Mouse (Mus musculus) liver, embryonic 14.5 days (tissue): ENCODE measurements around the gene Cfap126. TPM values are rescaled to one million over a fixed set of nuclear protein-coding genes. Genes with fewer than 3 reads are reported as not detected.
A peak's percentile ranks its signal among the peaks of the same experiment; 100 is the strongest.

Experiments used
- ATAC-seq: fragments of 200-750 bp; cut with Nextera tagmentation; 2 replicates; pipeline ENCODE4 v1.8.0; 2017; ENCODE audit warnings: moderate number of reproducible peaks, mild to moderate bottlenecking, moderate library complexity; ENCODE audit not compliant: insufficient read depth
- DNase-seq, 3 experiments: peaks; one replicate each; pipeline ENCODE4 v3.0.0-alpha.2; 2012 to 2013; ENCODE audit warnings: low read depth in 3 of 3, low spot score in 3 of 3
- H3K27ac ChIP-seq: fragments of 300-500 bp; sonication (generic); 2 replicates; pipeline ENCODE4 v1.5.1; 2014; ENCODE audit warnings: moderate library complexity, mild to moderate bottlenecking, control low read depth, inconsistent platforms
- H3K27me3 ChIP-seq: fragments of 300-500 bp; sonication (generic); 2 replicates; pipeline ENCODE4 v1.6.1; 2014; ENCODE audit warnings: mild to moderate bottlenecking, low read length, moderate library complexity; ENCODE audit not compliant: control insufficient read depth, insufficient read depth
- H3K36me3 ChIP-seq: fragments of 300-500 bp; sonication (generic); replicated peaks from 2 replicates; pipeline ENCODE4 v1.6.1; 2014; ENCODE audit warnings: low read depth; ENCODE audit not compliant: control insufficient read depth, insufficient read depth
- H3K4me1 ChIP-seq, 2 experiments: fragments of 200-500 bp in 1 of 2; fragments of 300-500 bp in 1 of 2; sonication (generic) in 1 of 2; replicated peaks; 2 replicates each; pipeline ENCODE4 v1.6.1; 2012 to 2014; ENCODE audit warnings: antibody characterized with exemption in 1 of 2, inconsistent platforms in 1 of 2, low read length in 1 of 2; ENCODE audit not compliant: control insufficient read depth in 2 of 2, insufficient read depth in 2 of 2
- H3K4me2 ChIP-seq: fragments of 300-500 bp; sonication (generic); 2 replicates; pipeline ENCODE4 v1.6.1; 2014; ENCODE audit warnings: low read depth, mild to moderate bottlenecking, control low read depth, moderate library complexity
- H3K4me3 ChIP-seq, 2 experiments: fragments of 200-500 bp in 1 of 2; fragments of 300-500 bp in 1 of 2; sonication (generic) in 1 of 2; 2 replicates each; pipeline ENCODE4 v1.5.1; 2012 to 2014; ENCODE audit warnings: low read depth in 2 of 2, low read length in 2 of 2, mild to moderate bottlenecking in 2 of 2, control low read depth in 1 of 2, inconsistent platforms in 1 of 2, moderate library complexity in 1 of 2; ENCODE audit not compliant: insufficient read depth in 1 of 2
- H3K9ac ChIP-seq: fragments of 300-500 bp; sonication (generic); replicated peaks from 2 replicates; pipeline ENCODE4 v1.6.1; 2014; ENCODE audit warnings: mild to moderate bottlenecking, control low read depth, moderate library complexity
- H3K9me3 ChIP-seq: fragments of 300-500 bp; sonication (generic); 2 replicates; pipeline ENCODE4 v1.6.1; 2016; ENCODE audit warnings: low read length, mixed read lengths; ENCODE audit not compliant: control insufficient read depth
- CTCF ChIP-seq: IDR thresholded peaks from 2 replicates; pipeline ENCODE4 v1.5.1; 2016; ENCODE audit warnings: antibody characterized with exemption, low read depth, control low read depth
- EP300 ChIP-seq: IDR thresholded peaks from 2 replicates; pipeline ENCODE4 v1.6.1; 2016; ENCODE audit warnings: antibody characterized with exemption, low read depth
- WGBS: fragments of 180-500 bp; shearing (Covaris S2); extraction: QIAGEN DNeasy Blood & Tissue Kit; methylation state at CpG from one replicate; pipeline ENCODE4 v1.1.7; 2014; ENCODE audit not compliant: insufficient replicate concordance; 5-methylcytosine and 5-hydroxymethylcytosine counted together
- polyA plus RNA-seq, 2 experiments: library from polyadenylated mRNA; depleted of rRNA in 1 of 2; stranded (reverse) in 1 of 2; unstranded in 1 of 2; fragments of >200 nt; fragmentation: Nextera tagmentation in 1 of 2; extraction: Ambion mirVana in 1 of 2; gene quantifications; 2 replicates each; pipeline versions ENCODE4 v1.2.1 to v1.2.3; 2012 to 2014

The Cfap126 gene
- polyA plus RNA-seq, 2 experiments = 1.8 to 1.9 TPM

- WGBS = under 1% methylated on average over 38 of the region's 38 CpGs
Observed at GRCm38 (mm10) chr1:171111020-171111780, 2.5 kb upstream of the Cfap126 start.

GRCm38 (mm10) chr1:171111781-171112575 is 1.7 kb upstream of the Cfap126 start:
- TF ChIP-seq EP300 = no peak
- no peak for TF ChIP-seq CTCF
- Histone ChIP-seq H3K27me3 (no peaks in the 10 kb centered on the region), H3K4me3 (peak overlapping the region; percentile 67 to 85), H3K36me3 (no peaks in the 10 kb centered on the region), H3K4me2 (peak overlapping the region; percentile 97), H3K9ac (peak overlapping the region; percentile 80), H3K27ac (peak overlapping the region; percentile 82), H3K9me3 (no peaks in the 10 kb centered on the region), H3K4me1 (peaks cover 27 to 30% of the 10 kb centered on the region in 2 experiments)
- peak; percentile 12 for ATAC-seq
- peak in 1 of 3 experiments; percentile 35 for DNase-seq
- WGBS = 5% methylated on average over 15 of the region's 15 CpGs

More at GRCm38 (mm10) chr1:171111020-171111780, 2.5 kb upstream of the Cfap126 start:
- Histone ChIP-seq H3K36me3 (no peaks in the 10 kb centered on the region), H3K9me3 (no peaks in the 10 kb centered on the region), H3K4me3 (peak overlapping the region; percentile 67 to 85), H3K27ac (peak overlapping the region; percentile 82), H3K27me3 (no peaks in the 10 kb centered on the region), H3K4me2 (peak overlapping the region; percentile 97), H3K4me1 (peaks cover 22 to 26% of the 10 kb centered on the region in 2 experiments), H3K9ac (peak overlapping the region; percentile 80)
- DNase-seq (peak; percentile 86 to 91 (median 88)), ATAC-seq (peak; percentile 87)
- TF ChIP-seq EP300 (peak; percentile 13; the same call in 1 of the 2 replicates), CTCF (peak; percentile 99)

- Histone ChIP-seq H3K36me3 (no peaks in the 10 kb centered on the region), H3K4me3 (no peak overlapping the region), H3K27me3 (no peaks in the 10 kb centered on the region), H3K27ac (no peak overlapping the region), H3K9ac (no peak overlapping the region), H3K9me3 (no peaks in the 10 kb centered on the region), H3K4me1 (peaks cover 27 to 30% of the 10 kb centered on the region in 2 experiments), H3K4me2 (peak overlapping the region; percentile 97)
- TF ChIP-seq CTCF (no peak), EP300 (no peak)
- no peak for DNase-seq
- 64% methylated on average over 4 of the region's 4 CpGs for WGBS
- ATAC-seq = no peak
Observed at GRCm38 (mm10) chr1:171112986-171113385, 732 bp upstream of the Cfap126 start.

- WGBS = 23% methylated on average over 4 of the region's 4 CpGs
- TF ChIP-seq EP300 (peak; percentile 56; the same call in 1 of the 2 replicates), CTCF (no peak)
- H3K36me3 ChIP-seq = no peaks in the 10 kb centered on the region
- no peaks in the 10 kb centered on the region for H3K27me3 ChIP-seq
- H3K27ac ChIP-seq = peak overlapping the region; percentile 31; the same call in 1 of the 2 replicates
- no peak overlapping the region for H3K4me3 ChIP-seq
- peak overlapping the region; percentile 3 for H3K9ac ChIP-seq
- DNase-seq = peak in 1 of 3 experiments; percentile 42
- no peaks in the 10 kb centered on the region for H3K9me3 ChIP-seq
- H3K4me2 ChIP-seq = peak overlapping the region; percentile 41
- no peak for ATAC-seq
- peaks cover 20 to 27% of the 10 kb centered on the region in 2 experiments for H3K4me1 ChIP-seq
Observed at GRCm38 (mm10) chr1:171116280-171116679, 2.6 kb downstream of the Cfap126 start.

GRCm38 (mm10) chr1:171118269-171118684 is 4.6 kb downstream of the Cfap126 start:
- DNase-seq = peak; percentile 68 to 77 (median 76)
- Histone ChIP-seq H3K36me3 (no peaks in the 10 kb centered on the region), H3K9ac (no peak overlapping the region), H3K27ac (no peak overlapping the region), H3K9me3 (no peaks in the 10 kb centered on the region), H3K27me3 (no peaks in the 10 kb centered on the region), H3K4me1 (peaks cover 24 to 29% of the 10 kb centered on the region in 2 experiments), H3K4me2 (no peak overlapping the region), H3K4me3 (no peak overlapping the region)
- WGBS = 6% methylated on average over 4 of the region's 4 CpGs
- TF ChIP-seq CTCF = peak; percentile 76
- TF ChIP-seq EP300 = 0 out of 2 replicates have a peak, but pooled peaks have one; percentile 14
- ATAC-seq = peak; percentile 49; the same call in 1 of the 2 replicates
